Mouse (Mus musculus) MEL (cell line): ENCODE results near the gene Olfr1535. TPM values are rescaled to one million over a fixed set of nuclear protein-coding genes. Genes with fewer than 3 reads are reported as not detected.

ENCODE experiments used
- DNase-seq: peaks from one replicate; pipeline ENCODE4 v3.0.0; 2011; ENCODE audit warnings: low read depth, low spot score
- H3K27ac ChIP-seq: 2 replicates; pipeline ENCODE4 v1.5.1; 2012; ENCODE audit warnings: low read depth, mild to moderate bottlenecking, control low read depth, low read length, moderate library complexity; ENCODE audit not compliant: control insufficient read depth
- H3K27me3 ChIP-seq, 2 experiments: fragments of 150-350 bp in 1 of 2; sonication (generic) in 1 of 2; 2 replicates each; pipeline ENCODE4 v1.6.1; 2012; ENCODE audit warnings: low read length in 2 of 2, mild to moderate bottlenecking in 2 of 2, improper control_type of control experiment in 1 of 2, moderate library complexity in 1 of 2; ENCODE audit not compliant: insufficient read depth in 2 of 2, control insufficient read depth in 1 of 2
- H3K36me3 ChIP-seq, 2 experiments: 2 replicates each; pipeline ENCODE4 v1.6.1; 2012 to 2014; ENCODE audit warnings: low read length in 2 of 2, improper control_type of control experiment in 1 of 2, inconsistent platforms in 1 of 2, mild to moderate bottlenecking in 1 of 2; ENCODE audit not compliant: insufficient read depth in 2 of 2, control insufficient read depth in 1 of 2
- H3K4me1 ChIP-seq, 2 experiments: fragments of 150-350 bp in 1 of 2; sonication (generic) in 1 of 2; 2 replicates each; pipeline ENCODE4 v1.6.1; 2012; ENCODE audit warnings: low read length in 2 of 2, improper control_type of control experiment in 1 of 2, mild to moderate bottlenecking in 1 of 2; ENCODE audit not compliant: insufficient read depth in 2 of 2, control insufficient read depth in 1 of 2
- H3K4me3 ChIP-seq, 2 experiments: fragments of 150-350 bp in 1 of 2; sonication (generic) in 1 of 2; 2 replicates each; pipeline ENCODE4 v1.5.1; 2012; ENCODE audit warnings: low read depth in 2 of 2, low read length in 2 of 2, mild to moderate bottlenecking in 2 of 2, moderate library complexity in 2 of 2, control low read depth in 1 of 2, improper control_type of control experiment in 1 of 2; ENCODE audit not compliant: control insufficient read depth in 1 of 2, insufficient read depth in 1 of 2
- H3K79me2 ChIP-seq: 2 replicates; pipeline ENCODE4 v1.6.1; 2012; ENCODE audit warnings: mild to moderate bottlenecking, low read length, moderate library complexity; ENCODE audit not compliant: control insufficient read depth, poor library complexity, insufficient read depth
- H3K9ac ChIP-seq: 2 replicates; pipeline ENCODE4 v1.6.1; 2012; ENCODE audit warnings: low read depth, mild to moderate bottlenecking, control low read depth, low read length, moderate library complexity; ENCODE audit not compliant: control insufficient read depth, poor library complexity, severe bottlenecking
- H3K9me3 ChIP-seq: fragments of 150-350 bp; sonication (generic); replicated peaks from 2 replicates; pipeline ENCODE4 v1.6.1; 2012; ENCODE audit warnings: mild to moderate bottlenecking, low read length, improper control_type of control experiment, moderate library complexity; ENCODE audit not compliant: insufficient read depth
- BHLHE40 ChIP-seq: IDR thresholded peaks from 2 replicates; pipeline ENCODE4 v1.6.1; 2012; ENCODE audit warnings: low read depth, mild to moderate bottlenecking, inconsistent platforms, low read length, improper control_type of control experiment, borderline replicate concordance
- CHD1 ChIP-seq: IDR thresholded peaks from 2 replicates; pipeline ENCODE4 v1.6.1; 2012; ENCODE audit warnings: low read depth, mild to moderate bottlenecking, inconsistent platforms, low read length, improper control_type of control experiment
- CTCF ChIP-seq, 3 experiments: IDR thresholded peaks in 2 of 3; conservative IDR thresholded peaks in 1 of 3; 2 replicates each; pipeline ENCODE4 v1.5.1; 2011 to 2012; ENCODE audit warnings: low read length in 3 of 3, low read depth in 2 of 3, mild to moderate bottlenecking in 2 of 3, improper control_type of control experiment in 1 of 3, inconsistent platforms in 1 of 3, mixed read lengths in 1 of 3, moderate library complexity in 1 of 3; ENCODE audit not compliant: control insufficient read depth in 1 of 3, insufficient read depth in 1 of 3, poor library complexity in 1 of 3, severe bottlenecking in 1 of 3
- E2F4 ChIP-seq: IDR thresholded peaks from 2 replicates; pipeline ENCODE4 v1.6.1; 2011; ENCODE audit warnings: low read depth, low read length, improper control_type of control experiment, borderline replicate concordance
- ELF1 ChIP-seq: IDR thresholded peaks from 2 replicates; pipeline ENCODE4 v1.6.1; 2014; ENCODE audit warnings: low read depth, mild to moderate bottlenecking, inconsistent platforms, low read length, improper control_type of control experiment, moderate library complexity
- ETS1 ChIP-seq: IDR thresholded peaks from 2 replicates; pipeline ENCODE4 v1.6.1; 2012; ENCODE audit warnings: low read depth, mild to moderate bottlenecking, inconsistent platforms, low read length, improper control_type of control experiment, moderate library complexity
- GABPA ChIP-seq: IDR thresholded peaks from 2 replicates; pipeline ENCODE4 v1.6.1; 2012; ENCODE audit warnings: low read depth, mild to moderate bottlenecking, inconsistent platforms, low read length, improper control_type of control experiment, moderate library complexity
- GATA1 ChIP-seq: IDR thresholded peaks from 2 replicates; pipeline ENCODE4 v1.6.1; 2011; ENCODE audit warnings: low read depth, low read length, improper control_type of control experiment
- HCFC1 ChIP-seq: IDR thresholded peaks from 2 replicates; pipeline ENCODE4 v1.6.1; 2012; ENCODE audit warnings: low read depth, mild to moderate bottlenecking, inconsistent platforms, low read length, improper control_type of control experiment, moderate library complexity
- JUND ChIP-seq: IDR thresholded peaks from 2 replicates; pipeline ENCODE4 v1.6.1; 2011; ENCODE audit warnings: low read depth, mild to moderate bottlenecking, improper control_type of control experiment, low read length
- KAT2A ChIP-seq: conservative IDR thresholded peaks from 2 replicates; pipeline ENCODE4 v1.6.1; 2012; ENCODE audit warnings: low read depth, low read length, improper control_type of control experiment, inconsistent platforms
- MAFK ChIP-seq: IDR thresholded peaks from 2 replicates; pipeline ENCODE4 v1.6.1; 2011; ENCODE audit warnings: low read depth, mild to moderate bottlenecking, low read length, improper control_type of control experiment, borderline replicate concordance
- MAX ChIP-seq: IDR thresholded peaks from 2 replicates; pipeline ENCODE4 v1.6.1; 2011; ENCODE audit warnings: low read length, improper control_type of control experiment
- MAZ ChIP-seq: IDR thresholded peaks from 2 replicates; pipeline ENCODE4 v1.6.1; 2012; ENCODE audit warnings: low read depth, mild to moderate bottlenecking, inconsistent platforms, low read length, improper control_type of control experiment
- MEF2A ChIP-seq: IDR thresholded peaks from 2 replicates; pipeline ENCODE4 v1.6.1; 2014; ENCODE audit warnings: low read depth, mild to moderate bottlenecking, inconsistent platforms, low read length, improper control_type of control experiment; ENCODE audit not compliant: poor library complexity, insufficient replicate concordance, severe bottlenecking; ENCODE audit errors: extremely low read depth
- MXI1 ChIP-seq: IDR thresholded peaks from 2 replicates; pipeline ENCODE4 v1.6.1; 2011; ENCODE audit warnings: mild to moderate bottlenecking, low read depth, low read length, improper control_type of control experiment
- MYB ChIP-seq: IDR thresholded peaks from 2 replicates; pipeline ENCODE4 v1.6.1; 2011; ENCODE audit warnings: mild to moderate bottlenecking, low read depth, low read length, improper control_type of control experiment
- MYC ChIP-seq: IDR thresholded peaks from 2 replicates; pipeline ENCODE4 v1.6.1; 2011; ENCODE audit warnings: low read depth, mild to moderate bottlenecking, low read length, improper control_type of control experiment, moderate library complexity
- NELFE ChIP-seq: IDR thresholded peaks from 2 replicates; pipeline ENCODE4 v1.6.1; 2011; ENCODE audit warnings: low read depth, low read length, improper control_type of control experiment
- NRF1 ChIP-seq: IDR thresholded peaks from 2 replicates; pipeline ENCODE4 v1.6.1; 2014; ENCODE audit warnings: low read depth, mild to moderate bottlenecking, inconsistent platforms, low read length, improper control_type of control experiment, moderate library complexity; ENCODE audit not compliant: poor library complexity, insufficient read depth, severe bottlenecking
- POLR2A ChIP-seq, 2 experiments: IDR thresholded peaks; 2 replicates each; pipeline ENCODE4 v1.6.1; 2011 to 2012; ENCODE audit warnings: low read length in 2 of 2, mild to moderate bottlenecking in 2 of 2, control low read depth in 1 of 2, improper control_type of control experiment in 1 of 2, low read depth in 1 of 2, moderate library complexity in 1 of 2; ENCODE audit not compliant: control insufficient read depth in 1 of 2, insufficient read depth in 1 of 2, poor library complexity in 1 of 2
- POLR2AphosphoS2 ChIP-seq: IDR thresholded peaks from 2 replicates; pipeline ENCODE4 v1.6.1; 2011; ENCODE audit warnings: low read length, improper control_type of control experiment
- POLR2AphosphoS5 ChIP-seq: IDR thresholded peaks from 2 replicates; pipeline ENCODE4 v1.6.1; 2012; ENCODE audit warnings: low read depth, borderline replicate concordance, mild to moderate bottlenecking, inconsistent platforms, low read length, moderate library complexity, mixed read lengths
- RAD21 ChIP-seq: IDR thresholded peaks from 2 replicates; pipeline ENCODE4 v1.6.1; 2011; ENCODE audit warnings: mild to moderate bottlenecking, low read depth, low read length, improper control_type of control experiment
- RCOR1 ChIP-seq: IDR thresholded peaks from 2 replicates; pipeline ENCODE4 v1.6.1; 2012; ENCODE audit warnings: low read depth, mild to moderate bottlenecking, inconsistent platforms, low read length, improper control_type of control experiment
- SIN3A ChIP-seq: IDR thresholded peaks from 2 replicates; pipeline ENCODE4 v1.6.1; 2012; ENCODE audit warnings: low read length, improper control_type of control experiment, inconsistent platforms
- SMC3 ChIP-seq: IDR thresholded peaks from 2 replicates; pipeline ENCODE4 v1.6.1; 2011; ENCODE audit warnings: low read depth, low read length, improper control_type of control experiment
- TAL1 ChIP-seq: IDR thresholded peaks from 2 replicates; pipeline ENCODE4 v1.6.1; 2012; ENCODE audit warnings: mild to moderate bottlenecking, inconsistent platforms, low read length, moderate library complexity, mixed read lengths
- TBP ChIP-seq: IDR thresholded peaks from 2 replicates; pipeline ENCODE4 v1.8.0; 2011; ENCODE audit warnings: low read depth, low read length, improper control_type of control experiment
- TCF12 ChIP-seq: IDR thresholded peaks from 2 replicates; pipeline ENCODE4 v1.6.1; 2014; ENCODE audit warnings: low read depth, mild to moderate bottlenecking, inconsistent platforms, low read length, improper control_type of control experiment, moderate library complexity
- UBTF ChIP-seq: IDR thresholded peaks from 2 replicates; pipeline ENCODE4 v1.6.1; 2012; ENCODE audit warnings: low read depth, mild to moderate bottlenecking, inconsistent platforms, low read length, improper control_type of control experiment, moderate library complexity, borderline replicate concordance; ENCODE audit not compliant: insufficient read depth
- USF1 ChIP-seq: IDR thresholded peaks from 2 replicates; pipeline ENCODE4 v1.6.1; 2014; ENCODE audit warnings: low read depth, mild to moderate bottlenecking, inconsistent platforms, low read length, improper control_type of control experiment, moderate library complexity
- USF2 ChIP-seq, 2 experiments: IDR thresholded peaks; 2 replicates each; pipeline ENCODE4 v1.6.1; 2011 to 2012; ENCODE audit warnings: improper control_type of control experiment in 2 of 2, low read length in 2 of 2, borderline replicate concordance in 1 of 2, inconsistent platforms in 1 of 2, low read depth in 1 of 2, mild to moderate bottlenecking in 1 of 2; ENCODE audit not compliant: insufficient read depth in 1 of 2
- ZC3H11A ChIP-seq: IDR thresholded peaks from 2 replicates; pipeline ENCODE4 v1.6.1; 2012; ENCODE audit warnings: low read depth, mild to moderate bottlenecking, inconsistent platforms, low read length, improper control_type of control experiment
- ZKSCAN1 ChIP-seq: IDR thresholded peaks from 2 replicates; pipeline ENCODE4 v1.6.1; 2012; ENCODE audit warnings: low read depth, mild to moderate bottlenecking, inconsistent platforms, low read length, improper control_type of control experiment, moderate library complexity
- ZMIZ1 ChIP-seq: IDR thresholded peaks from 2 replicates; pipeline ENCODE4 v1.6.1; 2012; ENCODE audit warnings: low read depth, mild to moderate bottlenecking, inconsistent platforms, low read length, improper control_type of control experiment, moderate library complexity
- ZNF384 ChIP-seq: IDR thresholded peaks from 2 replicates; pipeline ENCODE4 v1.6.1; 2012; ENCODE audit warnings: low read depth, mild to moderate bottlenecking, inconsistent platforms, low read length, improper control_type of control experiment
- polyA plus RNA-seq, 2 experiments: library from polyadenylated mRNA; stranded (reverse) in 1 of 2; unstranded in 1 of 2; fragments of >175 nt in 1 of 2; fragments of >200 nt in 1 of 2; gene quantifications; 2 replicates each; pipeline versions ENCODE4 v1.2.1 to v1.2.4; 2012; ENCODE audit warnings: low replicate concordance in 2 of 2, low read depth in 1 of 2; ENCODE audit not compliant: insufficient read length in 2 of 2, insufficient read depth in 1 of 2, missing spikeins in 1 of 2
- total RNA-seq: library from RNA; depleted of rRNA; stranded (reverse); fragments of 300-350 nt; gene quantifications from 2 replicates; pipeline ENCODE4 v1.2.3, GENCODE M21; 2012

The Olfr1535 gene
- total and polyA plus RNA-seq, 3 experiments = not detected

DNA sequence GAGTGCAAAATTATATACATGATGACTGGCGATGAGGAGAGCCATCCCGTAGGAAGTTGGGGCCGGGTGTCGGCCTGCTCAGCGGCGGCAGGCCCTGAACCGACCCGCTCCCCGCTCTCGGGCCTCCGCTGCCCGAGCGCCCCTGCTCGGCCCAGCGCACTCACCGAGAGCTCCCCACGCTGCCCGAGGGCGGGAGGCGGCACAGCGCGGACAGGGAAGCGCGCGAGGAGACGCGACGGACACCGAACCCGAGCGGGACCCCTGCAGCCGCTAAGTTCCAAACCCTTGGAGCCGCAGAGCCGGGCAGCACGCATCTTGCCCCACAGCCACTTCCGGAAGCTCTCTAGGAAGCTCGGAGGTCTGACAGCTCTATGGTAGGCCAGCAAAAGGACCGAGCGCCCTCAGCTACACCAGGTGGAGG lies 28.9 kb downstream of the Olfr1535 start, which contains the start of gene Zkscan8:
Gene Zkscan8 (minus strand): TSS at position 340 of the 421 bp plus-strand sequence.
- Histone ChIP-seq H3K4me1 (no peaks in the 10 kb centered on the region; a peak in 1 of 4 replicates), H3K9me3 (no peaks in the 10 kb centered on the region), H3K36me3 (peaks cover 0 to 2% of the 10 kb centered on the region in 2 experiments; a peak in 2 of 4 replicates), H3K4me3 (peak within 1 kb of the TSS; percentile 75 to 97), H3K27ac (peak within 1 kb of the TSS; percentile 72), H3K9ac (peak within 1 kb of the TSS; percentile 100), H3K27me3 (no peaks in the 10 kb centered on the region; a peak in 3 of 4 replicates), H3K79me2 (peaks cover 5% of the 10 kb centered on the region; the same call in 1 of the 2 replicates)
- peak; percentile 92 for DNase-seq
- TF ChIP-seq POLR2AphosphoS2 = 0 out of 2 replicates have a peak, but pooled peaks have one; percentile 40
- TF ChIP-seq ETS1 = peak; percentile 20; the same call in 1 of the 2 replicates
- no peak for TF ChIP-seq TAL1
- no peak for TF ChIP-seq ZC3H11A
- TF ChIP-seq UBTF = 0 out of 2 replicates have a peak, but pooled peaks have one; percentile 77
- peak; percentile 44; the same call in 1 of the 2 replicates for TF ChIP-seq MAX
- peak; percentile 66 for TF ChIP-seq MXI1
- TF ChIP-seq CHD1 = no peak
- TF ChIP-seq USF2 (IDR thresholded peaks at IDR 0.05; ENCODE audit: borderline replicate concordance in 1 of 2, insufficient read depth in 1 of 2, low read depth in 1 of 2, low read length in 2 of 2) = no peak
- no peak for TF ChIP-seq NRF1
- peak; percentile 67 for TF ChIP-seq TCF12
- no peak for TF ChIP-seq ZNF384
- TF ChIP-seq MAFK = no peak
- TF ChIP-seq CTCF (IDR thresholded peaks at IDR 0.05 in 2 of 3, conservative IDR thresholded peaks at IDR 0.05 in 1 of 3; ENCODE audit: control insufficient read depth in 1 of 3, insufficient read depth in 1 of 3, low read depth in 2 of 3, low read length in 3 of 3, poor library complexity in 1 of 3, severe bottlenecking in 1 of 3) = 0 out of 6 replicates have a peak, but pooled peaks of 1 of the 3 experiments have one; percentile 5
- no peak for TF ChIP-seq MAZ
- TF ChIP-seq MYB = no peak
- peak; percentile 47; the same call in 1 of the 2 replicates for TF ChIP-seq GABPA
- TF ChIP-seq MYC = peak; percentile 30; the same call in 1 of the 2 replicates
- no peak for TF ChIP-seq ZMIZ1
- peak; percentile 70 for TF ChIP-seq TBP
- TF ChIP-seq HCFC1 = peak; percentile 86
- no peak for TF ChIP-seq SMC3
- no peak for TF ChIP-seq JUND
- no peak for TF ChIP-seq POLR2AphosphoS5
- no peak; the same call in 1 of the 2 replicates for TF ChIP-seq KAT2A
- peak; percentile 75 to 85 for TF ChIP-seq POLR2A (IDR thresholded peaks at IDR 0.05; ENCODE audit: control insufficient read depth in 1 of 2, insufficient read depth in 1 of 2, low read depth in 1 of 2, low read length in 2 of 2, poor library complexity in 1 of 2)
- TF ChIP-seq RAD21 = no peak
- no peak for TF ChIP-seq MEF2A
- TF ChIP-seq ELF1 = peak; percentile 81
- no peak for TF ChIP-seq GATA1
- TF ChIP-seq RCOR1 = 0 out of 2 replicates have a peak, but pooled peaks have one; percentile 23
- no peak for TF ChIP-seq SIN3A
- no peak for TF ChIP-seq USF1
- no peak for TF ChIP-seq ZKSCAN1
- TF ChIP-seq BHLHE40 = no peak
- no peak for TF ChIP-seq E2F4
- TF ChIP-seq NELFE = peak; percentile 84
